20 mouse cellular contexts compared by ENCODE assay signal in genomic region chr5:66088902-66089295, GRCm38 (mm10).
"Had no signal": no experiment of that assay in that cellular context is flagged by ENCODE, and none has a peak within 500 bp of the region (broad histone marks: within the 10 kb centered on the region; RNA-seq: fewer than 3 reads in every experiment).

No protein-coding gene starts in this region.

- DNase-seq: kidney, adult 2 months; kidney, postnatal 25 days; layer of hippocampus, adult 9-11 months; lung, adult 2 months; lung, postnatal 14 days; lung, postnatal 4 days; right cerebral cortex, adult 18-20 months; right cerebral cortex, postnatal 14 days; right cerebral cortex, postnatal 4 days; spleen, adult 18-20 months; thymus, postnatal 25 days had no signal

- H3K9ac ChIP-seq: limb, embryonic 13.5 days; liver, embryonic 12.5 days; liver, embryonic 15.5 days; midbrain, embryonic 13.5 days; stomach, embryonic 15.5 days had no signal

- H3K9me3 ChIP-seq: limb, embryonic 10.5 days; limb, embryonic 13.5 days; liver, embryonic 12.5 days; liver, embryonic 15.5 days; midbrain, embryonic 13.5 days; stomach, embryonic 15.5 days had no signal

- H3K27ac ChIP-seq: kidney, postnatal 0 days; layer of hippocampus, adult 2 months; limb, embryonic 10.5 days; limb, embryonic 13.5 days; liver, embryonic 12.5 days; liver, embryonic 15.5 days; midbrain, embryonic 13.5 days; stomach, embryonic 15.5 days had no signal

- H3K4me3 ChIP-seq: layer of hippocampus, adult 2 months; limb, embryonic 10.5 days; limb, embryonic 13.5 days; liver, embryonic 12.5 days; liver, embryonic 15.5 days; midbrain, embryonic 13.5 days; stomach, embryonic 15.5 days had no signal

- ATAC-seq: intestine, postnatal 0 days; liver, embryonic 12.5 days; midbrain, embryonic 13.5 days had no signal

- H3K4me1 ChIP-seq: midbrain, embryonic 13.5 days had no signal

- H3K27me3 ChIP-seq: limb, embryonic 13.5 days; liver, embryonic 12.5 days; liver, embryonic 15.5 days; midbrain, embryonic 13.5 days; stomach, embryonic 15.5 days had no signal

- H3K4me2 ChIP-seq: limb, embryonic 13.5 days; liver, embryonic 12.5 days; liver, embryonic 15.5 days; midbrain, embryonic 13.5 days; stomach, embryonic 15.5 days had no signal

- H3K36me3 ChIP-seq: limb, embryonic 10.5 days; limb, embryonic 13.5 days; liver, embryonic 12.5 days; liver, embryonic 15.5 days; midbrain, embryonic 13.5 days; stomach, embryonic 15.5 days had no signal
